Mouse (Mus musculus) small intestine, adult 2 months (tissue): ENCODE data around the gene Klf4. TPM values are rescaled to one million over a fixed set of nuclear protein-coding genes. Genes with fewer than 3 reads are reported as not detected.

Experiments used
- H3K27ac ChIP-seq: fragments of 200-500 bp; 2 replicates; pipeline ENCODE4 v1.5.1; 2012; ENCODE audit warnings: low read depth, low read length, control low read depth, inconsistent platforms; ENCODE audit not compliant: insufficient read depth
- H3K27me3 ChIP-seq: fragments of 200-500 bp; 2 replicates; pipeline ENCODE4 v1.6.1; 2012; ENCODE audit warnings: mild to moderate bottlenecking, moderate library complexity, low read length, inconsistent platforms; ENCODE audit not compliant: control insufficient read depth, insufficient read depth
- H3K36me3 ChIP-seq: fragments of 200-500 bp; 2 replicates; pipeline ENCODE4 v1.6.1; 2012; ENCODE audit warnings: mild to moderate bottlenecking, low read length, control low read depth, inconsistent platforms; ENCODE audit not compliant: control insufficient read depth, insufficient read depth
- H3K4me1 ChIP-seq: fragments of 200-500 bp; 2 replicates; pipeline ENCODE4 v1.6.1; 2012; ENCODE audit warnings: low read length, inconsistent platforms, mixed read lengths; ENCODE audit not compliant: control insufficient read depth, insufficient read depth, insufficient read length
- H3K4me3 ChIP-seq: fragments of 200-500 bp; 2 replicates; pipeline ENCODE4 v1.5.1; 2012; ENCODE audit warnings: low read depth, mild to moderate bottlenecking, control low read depth, inconsistent platforms, low read length, moderate library complexity
- CTCF ChIP-seq: fragments of 200-500 bp; IDR thresholded peaks from 2 replicates; pipeline ENCODE4 v1.5.1; 2012; ENCODE audit warnings: low read depth, mild to moderate bottlenecking, control low read depth, inconsistent platforms, low read length, moderate library complexity, mixed read lengths; ENCODE audit not compliant: insufficient replicate concordance, insufficient read length; ENCODE audit errors: extremely low read depth
- POLR2A ChIP-seq: fragments of 200-500 bp; IDR thresholded peaks from 2 replicates; pipeline ENCODE4 v1.6.1; 2012; ENCODE audit warnings: low read depth, mild to moderate bottlenecking, control low read depth, inconsistent platforms, low read length, moderate library complexity
- WGBS: fragments of 180-500 bp; shearing (Covaris S2); methylation state at CpG from one replicate; pipeline ENCODE4 v1.1.7; 2018; 5-methylcytosine and 5-hydroxymethylcytosine counted together
- polyA plus RNA-seq: library from polyadenylated mRNA; depleted of rRNA; stranded (reverse); fragments of >200 nt; gene quantifications from 2 replicates; pipeline ENCODE4 v1.2.3, GENCODE M21; 2012; rRNA removed

The Klf4 gene
- polyA plus RNA-seq, 1 experiment, result 590 TPM

DNA sequence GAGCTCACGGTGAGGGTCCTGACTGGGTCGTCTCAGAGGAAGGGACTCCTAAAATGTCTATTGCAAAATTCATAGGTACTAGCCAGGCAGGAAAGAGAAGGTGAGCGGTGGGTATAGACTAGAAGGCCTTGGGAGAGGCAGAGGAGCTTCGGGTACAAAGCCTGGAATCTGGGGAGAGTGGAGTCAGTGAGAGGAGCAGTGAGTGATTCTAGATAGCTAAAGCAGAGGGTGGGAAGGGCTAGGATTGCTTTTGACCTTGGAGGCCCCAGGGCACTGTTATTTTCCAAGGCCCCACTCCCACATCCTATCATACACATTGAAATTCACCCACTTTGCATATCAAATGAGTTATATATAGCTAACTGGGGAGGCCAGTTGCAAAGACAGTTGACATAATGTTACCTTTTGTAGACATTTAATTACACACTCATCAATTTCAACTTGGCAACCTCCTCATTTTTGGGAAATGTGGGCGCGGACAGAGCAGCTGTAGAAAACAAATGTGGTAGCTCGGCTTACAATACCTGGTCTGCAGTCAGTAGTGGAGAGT lies 55.0 kb downstream of the Klf4 start:
- TF ChIP-seq CTCF (no peak), POLR2A (no peak)
- Histone ChIP-seq H3K27ac (no peak overlapping the region), H3K4me1 (peaks cover 4% of the 10 kb centered on the region), H3K4me3 (no peak overlapping the region), H3K27me3 (no peaks in the 10 kb centered on the region), H3K36me3 (no peaks in the 10 kb centered on the region)
- WGBS, result 90% methylated on average over 7 of the region's 7 CpGs

Other genes with a start within 250 kb of the Klf4 start
- gene Rad23b, start 182.4 kb downstream of the Klf4 start, polyA plus RNA-seq, result 117 and 267 TPM in 2 replicates